Mouse (Mus musculus) cortical plate, adult 2 months (tissue): ENCODE results near the gene Ccdc124. TPM values are rescaled to one million over a fixed set of nuclear protein-coding genes. Genes with fewer than 3 reads are reported as not detected.

Experiments
- H3K27ac ChIP-seq: fragments of 200-500 bp; 2 replicates; pipeline ENCODE4 v1.5.1; 2012; ENCODE audit warnings: low read length, control low read depth, inconsistent platforms; ENCODE audit not compliant: insufficient read depth
- H3K4me1 ChIP-seq: fragments of 200-500 bp; 2 replicates; pipeline ENCODE4 v1.6.1; 2011; ENCODE audit warnings: low read length; ENCODE audit not compliant: control insufficient read depth, insufficient read depth
- H3K4me3 ChIP-seq: fragments of 200-500 bp; 2 replicates; pipeline ENCODE4 v1.5.1; 2011; ENCODE audit warnings: mild to moderate bottlenecking, low read length, control low read depth; ENCODE audit not compliant: insufficient read depth
- CTCF ChIP-seq: fragments of 200-500 bp; IDR thresholded peaks from 2 replicates; pipeline ENCODE4 v1.5.1; 2011; ENCODE audit warnings: mild to moderate bottlenecking, control low read depth, low read length; ENCODE audit not compliant: insufficient read depth; ENCODE audit errors: extremely low read depth
- POLR2A ChIP-seq: fragments of 200-500 bp; IDR thresholded peaks from 2 replicates; pipeline ENCODE4 v1.6.1; 2011; ENCODE audit warnings: mild to moderate bottlenecking, low read length, control low read depth; ENCODE audit not compliant: insufficient read depth; ENCODE audit errors: extremely low read depth
- polyA plus RNA-seq: library from polyadenylated mRNA; depleted of rRNA; stranded (reverse); fragments of >200 nt; gene quantifications from 2 replicates; pipeline ENCODE4 v1.2.3, GENCODE M21; 2012

Ccdc124 gene
- polyA plus RNA-seq, 1 experiment = 176 TPM

GRCm38 (mm10) chr8:70890656-70891055 lies 16.9 kb upstream of the Ccdc124 start:
- Histone ChIP-seq H3K27ac (no peak overlapping the region), H3K4me3 (no peak overlapping the region), H3K4me1 (no peaks in the 10 kb centered on the region)
- no peak for TF ChIP-seq POLR2A
- no peak for TF ChIP-seq CTCF

DNA sequence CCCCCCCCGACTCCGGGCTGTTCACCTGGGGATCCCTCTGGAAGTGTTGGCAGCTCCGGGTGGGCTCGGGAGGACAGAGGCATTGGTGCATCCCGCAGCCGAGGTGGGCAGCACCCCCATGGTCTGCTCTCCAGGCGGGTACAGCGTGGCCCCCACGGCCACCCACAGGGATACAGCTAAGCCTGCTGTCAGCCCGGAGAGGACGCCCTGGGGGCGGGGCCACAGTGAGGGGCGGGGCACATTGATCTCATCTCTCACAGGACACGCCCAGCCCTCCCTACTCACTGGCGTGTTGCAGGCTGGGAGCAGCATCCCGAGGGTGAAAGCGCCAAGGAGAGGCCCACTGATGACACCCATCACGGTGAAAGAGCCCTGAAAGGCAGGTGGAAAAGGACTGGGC lies 13.9 kb upstream of the Ccdc124 start:
- H3K27ac ChIP-seq = no peak overlapping the region
- H3K4me3 ChIP-seq = peak overlapping the region; percentile 2; the same call in 1 of the 2 replicates
- no peaks in the 10 kb centered on the region for H3K4me1 ChIP-seq
- TF ChIP-seq CTCF (no peak), POLR2A (no peak)

- no peak for TF ChIP-seq CTCF
- no peak for TF ChIP-seq POLR2A
- H3K4me3 ChIP-seq = no peak overlapping the region
- H3K4me1 ChIP-seq = no peaks in the 10 kb centered on the region
- H3K27ac ChIP-seq = no peak overlapping the region
Observed at GRCm38 (mm10) chr8:70885612-70886011, 11.9 kb upstream of the Ccdc124 start.

GRCm38 (mm10) chr8:70884683-70885082 lies 10.9 kb upstream of the Ccdc124 start:
- no peaks in the 10 kb centered on the region for H3K4me1 ChIP-seq
- TF ChIP-seq POLR2A = no peak
- TF ChIP-seq CTCF = no peak
- no peak overlapping the region for H3K4me3 ChIP-seq
- H3K27ac ChIP-seq = no peak overlapping the region

DNA sequence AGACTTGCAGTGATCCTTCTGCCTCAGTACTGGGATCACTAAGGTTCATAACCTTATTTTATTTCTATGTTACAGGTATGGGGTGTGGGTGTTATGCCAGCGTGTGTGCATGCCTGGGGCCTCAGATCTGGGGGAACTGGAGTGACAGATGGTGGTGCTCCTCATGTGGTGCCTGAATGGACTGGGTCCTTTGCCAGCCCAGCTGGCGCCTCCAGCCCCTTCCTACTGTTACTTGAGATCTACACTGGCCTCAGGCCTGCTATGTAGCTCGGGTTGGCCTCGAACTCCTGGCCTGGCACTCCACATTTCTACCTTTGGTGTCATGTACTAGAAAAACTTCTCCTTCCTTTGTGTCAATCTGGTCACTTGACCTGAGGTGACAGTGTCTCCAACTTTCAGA lies 10.5 kb upstream of the Ccdc124 start:
- Histone ChIP-seq H3K4me3 (no peak overlapping the region), H3K4me1 (no peaks in the 10 kb centered on the region), H3K27ac (no peak overlapping the region)
- TF ChIP-seq CTCF (no peak), POLR2A (no peak)

GRCm38 (mm10) chr8:70880546-70880945 lies 6.8 kb upstream of the Ccdc124 start:
- no peak for TF ChIP-seq CTCF
- TF ChIP-seq POLR2A = no peak
- Histone ChIP-seq H3K27ac (peak overlapping the region; percentile 67), H3K4me1 (no peaks in the 10 kb centered on the region), H3K4me3 (no peak overlapping the region)

GRCm38 (mm10) chr8:70880126-70880525 lies 6.4 kb upstream of the Ccdc124 start:
- Histone ChIP-seq H3K27ac (peak overlapping the region; percentile 67; the same call in 1 of the 2 replicates), H3K4me1 (no peaks in the 10 kb centered on the region), H3K4me3 (no peak overlapping the region)
- TF ChIP-seq POLR2A = no peak
- no peak for TF ChIP-seq CTCF

DNA sequence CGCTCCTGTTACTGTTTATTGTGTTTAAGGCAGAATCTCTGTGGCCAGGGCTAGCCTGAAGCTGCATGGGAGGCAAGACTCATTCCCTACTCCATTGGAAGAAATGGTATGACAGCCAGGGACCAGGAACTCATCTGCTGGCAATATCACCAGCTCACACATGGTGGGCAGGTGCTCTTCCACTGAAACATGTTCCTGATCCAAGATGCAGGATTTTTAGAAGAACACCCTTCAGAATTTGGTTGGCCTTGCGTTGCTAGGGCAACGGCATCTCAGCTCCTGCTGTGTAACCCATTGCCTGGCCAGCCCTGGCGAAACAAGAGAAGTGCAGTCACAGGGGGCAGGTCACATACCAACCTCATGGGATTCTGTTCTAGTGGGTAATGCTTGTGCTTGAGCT lies 5.8 kb upstream of the Ccdc124 start:
- no peak overlapping the region for H3K27ac ChIP-seq
- H3K4me1 ChIP-seq = no peaks in the 10 kb centered on the region

DNA sequence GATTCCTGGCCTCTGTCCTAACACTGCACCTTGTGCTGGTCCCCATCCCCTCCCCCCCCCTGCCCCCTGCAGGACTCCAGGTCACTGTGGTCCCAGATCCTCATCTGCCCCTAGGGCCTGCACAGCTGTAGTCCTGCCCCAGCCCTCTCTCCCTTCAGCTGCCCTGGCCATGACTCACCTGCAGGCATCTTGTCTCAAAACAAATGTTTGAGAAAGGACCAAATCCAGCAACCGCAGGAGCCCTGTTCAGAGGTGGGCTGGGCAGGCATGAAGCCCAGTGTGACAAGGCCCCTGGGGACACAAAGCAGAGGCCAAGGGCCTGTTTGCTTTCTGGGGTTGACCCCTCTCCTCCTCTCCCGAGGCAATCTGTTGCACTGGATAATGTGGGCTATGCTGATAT lies 4.4 kb upstream of the Ccdc124 start:
- TF ChIP-seq CTCF (no peak), POLR2A (no peak)

More for the DNA sequence above, 5.8 kb upstream of the Ccdc124 start:
- H3K4me3 ChIP-seq = no peak overlapping the region
- no peak for TF ChIP-seq CTCF
- TF ChIP-seq POLR2A = no peak

DNA sequence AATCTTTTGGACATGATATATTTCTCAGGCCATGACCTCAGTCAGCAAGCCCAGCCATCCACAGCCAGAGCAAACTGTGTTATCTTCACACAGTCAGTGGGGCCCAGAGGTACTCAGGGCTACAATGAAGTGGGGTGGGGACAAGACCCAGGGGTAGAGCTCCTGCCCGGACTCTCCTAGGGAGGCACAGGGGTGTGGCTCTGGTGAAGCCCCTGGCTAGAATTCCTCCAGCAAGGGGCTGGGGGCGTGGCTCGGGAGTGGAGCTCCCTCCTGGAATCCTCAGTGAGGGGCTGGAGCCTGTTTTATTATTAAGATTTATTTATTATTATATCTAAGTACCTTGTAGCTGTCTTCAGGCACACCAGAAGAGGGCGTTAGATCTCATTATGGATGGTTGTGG lies 2.6 kb upstream of the Ccdc124 start:
- Histone ChIP-seq H3K4me3 (no peak overlapping the region), H3K27ac (no peak overlapping the region), H3K4me1 (no peaks in the 10 kb centered on the region)
- TF ChIP-seq CTCF (no peak), POLR2A (no peak)

More for the DNA sequence above, 4.4 kb upstream of the Ccdc124 start:
- no peak overlapping the region for H3K27ac ChIP-seq
- no peak overlapping the region for H3K4me3 ChIP-seq
- H3K4me1 ChIP-seq = no peaks in the 10 kb centered on the region
